Mouse (Mus musculus) spleen, postnatal 14 days (tissue): Measurements from ENCODE around the gene Epor.
A peak's percentile ranks its signal among the peaks of the same experiment; 100 is the strongest.

ENCODE experiments used
- DNase-seq, 2 experiments: peaks; one replicate each; pipeline ENCODE4 v3.0.0; 2021 to 2022; ENCODE audit warnings: low spot score in 2 of 2

The Epor gene

DNA sequence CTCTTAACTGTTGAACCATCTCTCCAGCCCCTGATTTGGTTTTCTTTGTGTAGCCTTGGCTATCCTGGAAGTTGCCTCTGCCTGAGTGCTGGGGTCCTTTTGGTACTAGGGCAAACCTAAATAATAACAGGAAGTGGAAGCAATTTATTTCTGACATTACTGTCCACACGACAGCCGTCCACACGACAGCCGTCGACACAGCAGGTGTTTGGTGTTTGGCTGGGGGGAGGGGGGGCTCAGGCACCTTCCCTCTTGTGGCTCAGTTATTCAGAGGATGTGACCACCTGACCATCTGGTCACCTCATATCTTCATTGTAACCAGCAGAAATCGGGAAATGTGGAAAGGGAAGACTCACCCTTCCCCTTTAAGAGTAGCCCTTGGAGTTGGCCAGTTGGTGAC lies 5.6 kb upstream of the Epor start:
- no peak for DNase-seq

DNA sequence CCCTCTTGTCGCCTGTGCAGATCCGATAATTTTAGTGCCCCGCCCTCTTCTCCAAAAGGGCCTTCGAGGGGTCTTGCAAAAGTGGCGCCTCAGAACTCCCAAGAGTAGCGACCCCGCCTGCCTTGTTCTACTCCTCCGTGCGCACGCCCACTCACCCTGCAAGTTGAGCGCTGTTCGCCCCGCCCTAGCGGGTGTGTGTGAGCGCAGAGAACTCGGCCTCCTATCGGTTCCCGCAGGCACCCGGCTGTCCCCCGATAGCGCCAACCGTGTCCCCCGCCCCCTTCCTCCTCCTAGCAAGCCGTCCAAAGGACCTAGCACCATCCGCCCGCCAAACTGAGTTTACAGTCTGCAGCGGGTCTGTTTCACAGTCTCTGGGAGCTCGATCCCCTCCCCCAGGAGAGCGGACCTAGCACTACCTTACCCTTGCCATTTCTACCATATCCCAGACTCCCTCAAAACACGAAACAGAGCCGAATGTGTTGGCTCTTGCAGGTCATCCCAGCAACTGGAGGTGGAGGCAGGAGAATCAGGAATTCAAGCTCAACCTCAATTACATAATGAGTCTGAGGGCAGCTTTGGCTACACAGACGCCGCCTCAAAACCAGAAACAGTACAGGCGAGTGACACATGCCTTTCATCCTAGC lies 768 bp downstream of the Epor start:
- DNase-seq, result peak; percentile 86 to 91

- DNase-seq, result no peak
These were observed 1.3 kb downstream of the Epor start for GRCm38 (mm10) chr9:21962010-21962409.

GRCm38 (mm10) chr9:21961366-21961980 lies 1.8 kb downstream of the Epor start:
- no peak for DNase-seq

- no peak for DNase-seq
These were observed 2.6 kb downstream of the Epor start for GRCm38 (mm10) chr9:21960558-21961208.

- no peak for DNase-seq
These were observed 3.2 kb downstream of the Epor start for GRCm38 (mm10) chr9:21960135-21960534.

GRCm38 (mm10) chr9:21959244-21959643 lies 4.1 kb downstream of the Epor start:
- DNase-seq, result no peak

DNA sequence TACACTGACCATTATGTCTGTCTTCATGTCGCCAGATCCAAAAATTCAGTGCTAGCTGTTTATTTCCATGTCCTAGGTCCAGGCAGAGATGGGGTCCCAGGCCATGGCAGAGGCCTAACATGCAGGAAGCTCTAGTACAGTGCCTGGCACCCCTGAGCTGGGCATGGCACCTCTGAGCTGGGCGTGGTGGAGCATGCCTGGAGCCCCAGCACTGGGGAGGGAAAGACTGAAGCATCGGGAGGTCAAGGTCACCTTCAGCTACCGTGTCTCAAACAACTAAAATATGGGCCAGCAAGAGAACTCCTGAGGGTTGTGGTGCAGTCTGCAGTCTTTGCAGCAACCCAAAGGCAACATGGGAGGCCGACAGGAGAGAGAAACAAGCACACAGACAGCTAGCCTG lies 4.9 kb downstream of the Epor start:
- DNase-seq, result no peak

GRCm38 (mm10) chr9:21955570-21956281 lies 7.6 kb downstream of the Epor start, which contains the start of gene Swsap1:
Gene Swsap1 (plus strand): TSS chr9:21955755.
- DNase-seq, result peak; percentile 96 to 97

DNA sequence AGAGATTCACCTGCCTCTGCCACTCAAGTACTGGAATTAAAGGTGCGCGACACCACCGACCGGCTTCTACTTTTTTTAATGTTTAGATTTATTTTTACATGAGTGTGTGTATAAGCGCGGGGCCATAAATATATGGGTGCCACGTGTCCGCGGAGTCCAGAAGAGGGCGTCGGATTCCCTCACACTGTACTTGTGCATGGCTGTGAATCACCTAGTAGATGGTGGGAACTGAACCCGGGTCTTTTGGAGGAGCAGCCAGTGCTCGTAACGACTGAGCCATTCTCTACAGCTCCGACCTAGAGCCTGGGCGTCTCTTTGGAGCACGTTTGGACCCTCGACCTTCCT lies 8.1 kb downstream of the Epor start:
- DNase-seq, result no peak

- DNase-seq, result no peak
These were observed 8.7 kb downstream of the Epor start for GRCm38 (mm10) chr9:21954635-21955034.

- no peak for DNase-seq
These were observed 9.7 kb downstream of the Epor start for GRCm38 (mm10) chr9:21953600-21953999.

- no peak for DNase-seq
These were observed 11.3 kb downstream of the Epor start for GRCm38 (mm10) chr9:21951977-21952376.

- peak; percentile 55 to 71 for DNase-seq
These were observed 13.0 kb downstream of the Epor start for GRCm38 (mm10) chr9:21950322-21950721.

DNA sequence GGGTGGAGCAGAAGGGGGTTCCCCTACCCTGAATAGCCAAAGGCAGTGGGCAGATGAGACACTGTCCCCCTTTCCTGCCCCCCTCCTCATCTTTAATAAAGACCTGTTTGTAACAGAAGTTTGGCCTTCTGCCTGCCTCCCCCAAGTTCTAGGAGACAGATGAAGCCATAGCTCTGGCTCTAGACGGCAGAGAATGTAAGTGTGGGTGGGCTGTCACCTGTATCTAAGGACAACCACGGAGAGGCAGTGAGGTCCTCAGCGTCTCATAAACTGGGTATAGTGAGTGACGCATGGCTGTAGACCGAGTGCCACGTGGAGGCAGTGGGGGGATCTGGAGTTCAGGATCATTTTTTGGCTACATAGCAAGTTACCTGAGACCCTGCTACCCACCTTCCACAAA lies 14.5 kb downstream of the Epor start:
- DNase-seq, result no peak

DNA sequence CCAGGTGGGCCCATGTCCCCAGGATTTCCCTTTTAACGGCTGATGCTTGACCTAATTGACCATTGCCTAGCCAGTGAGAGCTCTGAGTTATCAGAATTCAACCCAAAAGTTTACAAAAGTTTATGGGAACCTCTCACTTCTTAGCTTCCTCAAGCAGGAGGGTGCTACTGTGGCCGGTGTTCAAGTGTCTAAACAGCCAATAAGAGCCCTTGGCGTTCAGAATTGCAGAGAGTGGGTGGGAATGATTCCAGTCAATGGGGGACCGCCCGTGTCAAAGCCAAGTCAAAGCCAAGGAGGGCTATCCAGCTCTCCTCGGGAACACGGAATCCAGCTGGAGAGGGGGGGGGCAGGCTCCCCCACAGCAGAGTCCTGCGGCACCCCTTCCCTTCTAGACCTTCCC lies 15.2 kb downstream of the Epor start:
- no peak for DNase-seq

DNA sequence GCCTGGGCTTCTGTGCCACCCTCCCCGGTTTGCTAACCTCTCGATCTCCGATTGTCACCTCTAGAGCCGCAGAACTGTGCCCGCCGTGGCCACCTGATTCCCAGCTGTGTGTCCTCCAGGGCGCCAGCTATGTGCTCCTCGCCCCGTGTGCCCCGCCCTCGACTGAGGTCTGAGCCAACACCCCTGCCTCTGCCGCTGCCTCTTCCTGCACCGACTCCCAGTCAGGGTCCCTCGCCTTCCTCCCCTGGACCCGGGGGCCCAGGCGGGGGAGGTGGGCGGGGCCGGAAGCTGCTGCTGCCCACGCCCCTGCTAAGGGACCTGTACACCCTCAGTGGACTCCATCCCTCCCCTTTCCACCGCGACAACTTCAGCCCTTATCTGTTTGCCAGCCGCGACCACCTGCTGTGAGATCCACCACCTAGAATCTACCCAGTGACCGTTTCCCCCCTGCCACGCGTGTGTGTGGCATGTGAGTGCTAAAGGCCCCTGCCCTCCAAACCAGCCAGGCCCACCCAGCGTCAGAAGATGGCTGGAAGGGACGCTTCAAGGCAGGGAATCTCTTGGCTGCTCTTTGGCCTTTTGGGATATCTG lies 15.7 kb downstream of the Epor start:
- no peak for DNase-seq

GRCm38 (mm10) chr9:21944267-21944666 lies 19.0 kb downstream of the Epor start:
- DNase-seq, result no peak

- no peak for DNase-seq
These were observed 19.7 kb downstream of the Epor start for GRCm38 (mm10) chr9:21943638-21944037.

- no peak for DNase-seq
These were observed 20.3 kb downstream of the Epor start for GRCm38 (mm10) chr9:21943046-21943445.

- DNase-seq, result no peak
These were observed 25.0 kb downstream of the Epor start for GRCm38 (mm10) chr9:21938234-21938855.

GRCm38 (mm10) chr9:21937711-21938175 lies 25.6 kb downstream of the Epor start:
- no peak for DNase-seq
